Mouse (Mus musculus): ENCODE results near the gene Rhbdl3.

Rhbdl3 gene

DNA sequence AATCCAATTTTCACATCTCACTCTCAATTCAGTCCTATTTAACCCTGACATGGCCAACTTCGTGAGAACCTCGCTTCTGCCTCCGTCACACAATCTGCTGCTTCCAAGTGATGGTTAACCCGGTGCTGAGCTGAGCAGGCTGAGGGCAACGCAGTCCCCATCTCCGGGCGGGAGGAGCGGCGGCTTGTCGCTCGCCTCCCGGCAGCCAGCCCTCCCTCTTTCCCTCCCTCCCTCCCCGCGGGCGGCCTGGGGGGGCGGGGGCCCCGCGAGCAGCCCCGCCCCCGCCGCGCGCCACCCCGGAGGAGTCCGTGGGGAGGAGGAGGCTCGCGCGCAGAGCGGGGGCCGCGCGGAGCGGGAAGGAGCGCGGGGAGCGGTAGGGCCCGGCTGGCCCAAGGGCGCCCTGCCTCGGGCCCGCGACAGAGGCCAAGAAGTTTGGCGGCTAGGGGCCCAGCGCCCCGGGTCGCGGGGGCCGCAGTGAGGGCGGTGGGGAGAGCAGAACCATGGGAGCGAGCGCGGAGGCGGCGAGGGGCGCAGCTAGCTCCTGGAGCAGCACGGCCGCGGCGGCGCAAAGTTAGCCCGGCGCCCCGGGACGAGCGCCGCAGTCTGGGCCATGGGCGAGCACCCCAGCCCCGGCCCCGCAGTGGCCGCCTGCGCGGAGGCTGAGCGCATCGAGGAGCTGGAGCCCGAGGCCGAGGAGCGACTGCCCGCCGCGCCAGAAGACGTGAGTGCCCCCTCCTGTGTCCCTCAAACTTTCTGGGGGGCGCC is at the start of gene Rhbdl3:
Gene Rhbdl3, plus strand, starts transcription at position 362 of the 765 bp plus-strand sequence.
- peak; percentile 26 for DNase-seq

- DNase-seq: no peak
These were observed 36.6 kb upstream of the Rhbdl3 start for GRCm38 (mm10) chr11:80264137-80264536.

DNA sequence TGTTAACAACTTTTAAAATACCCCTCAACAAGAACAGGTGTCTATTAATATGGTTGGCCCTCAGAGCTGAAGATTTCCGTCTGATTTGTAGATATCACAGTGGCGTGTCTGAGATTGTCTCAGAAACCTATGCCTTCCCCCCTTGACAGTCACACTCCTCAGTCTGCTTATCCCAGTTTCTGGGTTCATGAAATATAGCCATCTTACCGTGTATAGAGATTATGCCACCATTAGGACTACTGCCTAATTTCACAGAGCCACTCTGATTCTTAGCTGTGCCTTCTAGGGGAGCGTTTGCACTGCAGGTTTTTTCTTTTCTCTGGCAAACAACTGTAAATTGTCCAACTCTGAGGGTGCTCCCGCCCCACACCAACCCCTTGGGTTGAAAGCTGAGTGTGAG is 29.6 kb upstream of the Rhbdl3 start:
- DNase-seq: no peak

DNA sequence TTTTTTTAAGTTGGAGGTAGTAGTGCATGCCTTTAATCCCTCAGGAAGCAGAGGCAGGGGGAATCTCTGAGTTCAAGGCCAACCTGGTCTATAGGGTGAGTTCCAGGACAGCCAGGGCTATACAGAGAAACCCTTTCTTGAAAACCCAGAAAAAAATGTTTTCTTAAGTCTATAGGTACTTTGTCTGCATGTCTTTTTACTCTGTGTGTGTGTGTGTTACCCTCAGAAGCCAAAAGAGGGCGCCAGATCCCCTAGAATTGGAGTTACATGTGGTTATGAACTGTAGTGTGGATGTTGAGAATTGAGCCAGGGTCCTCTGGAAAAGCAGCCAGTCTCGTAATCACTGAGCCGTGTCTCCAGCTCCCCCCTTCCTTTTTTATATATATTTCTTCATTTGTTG is 25.7 kb upstream of the Rhbdl3 start:
- no peak for DNase-seq

DNA sequence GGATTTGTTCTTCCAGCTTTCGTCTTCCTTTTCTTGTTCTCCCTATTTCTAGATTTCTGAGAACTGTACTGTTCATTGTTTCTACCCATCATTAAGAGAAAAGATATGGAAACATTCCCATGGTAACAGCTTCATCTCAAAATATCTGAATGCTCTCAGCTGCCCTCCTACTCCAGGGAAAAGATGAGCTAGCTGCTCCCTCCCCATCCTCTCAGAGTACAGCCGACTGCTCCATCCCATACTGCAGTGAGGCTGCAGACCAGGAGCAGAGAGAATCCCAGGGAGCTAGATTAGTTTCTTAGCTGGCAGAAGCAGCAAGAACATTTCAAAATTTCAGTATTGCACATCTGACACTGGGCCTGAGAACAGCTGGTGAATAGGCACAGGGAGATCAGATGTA is 22.7 kb upstream of the Rhbdl3 start:
- DNase-seq: no peak

DNA sequence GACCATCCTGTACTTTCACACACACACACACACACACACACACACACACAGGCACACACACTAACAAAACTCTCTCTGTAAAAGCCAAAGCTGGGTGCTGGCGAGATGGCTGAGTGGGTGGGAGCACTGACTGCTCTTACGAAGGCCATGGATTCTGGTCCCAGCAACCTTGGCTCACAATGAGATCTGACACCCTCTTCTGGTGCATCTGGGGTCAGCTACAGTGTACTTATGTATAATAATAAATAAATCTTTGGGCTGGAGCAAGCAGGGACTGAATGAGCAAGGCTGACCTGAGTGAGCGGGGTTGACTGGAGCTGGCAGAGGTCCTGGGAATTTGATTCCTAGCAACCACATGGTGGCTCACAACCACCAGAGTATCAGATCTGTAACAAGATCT is 16.9 kb upstream of the Rhbdl3 start:
- DNase-seq: no peak

DNA sequence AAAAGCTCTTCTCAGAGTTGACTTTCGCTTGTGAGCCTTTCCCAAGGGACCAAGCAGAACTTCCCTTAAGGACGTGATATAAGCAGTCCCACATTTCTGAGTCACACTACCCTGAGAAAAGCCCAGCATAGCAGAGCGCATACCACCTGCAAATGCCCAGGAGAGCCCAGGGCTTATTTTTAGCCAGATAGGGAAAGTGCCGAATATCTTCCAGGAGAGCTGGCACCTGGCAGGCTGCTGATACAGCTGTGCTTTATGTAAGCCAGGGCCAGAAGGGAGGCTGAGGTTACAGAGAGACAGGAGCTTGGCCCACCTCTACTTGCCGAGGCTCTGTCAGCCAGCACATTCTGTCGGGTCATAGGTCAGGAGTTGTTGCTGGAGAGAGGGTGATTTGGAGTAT is 16.1 kb upstream of the Rhbdl3 start:
- no peak for DNase-seq

DNA sequence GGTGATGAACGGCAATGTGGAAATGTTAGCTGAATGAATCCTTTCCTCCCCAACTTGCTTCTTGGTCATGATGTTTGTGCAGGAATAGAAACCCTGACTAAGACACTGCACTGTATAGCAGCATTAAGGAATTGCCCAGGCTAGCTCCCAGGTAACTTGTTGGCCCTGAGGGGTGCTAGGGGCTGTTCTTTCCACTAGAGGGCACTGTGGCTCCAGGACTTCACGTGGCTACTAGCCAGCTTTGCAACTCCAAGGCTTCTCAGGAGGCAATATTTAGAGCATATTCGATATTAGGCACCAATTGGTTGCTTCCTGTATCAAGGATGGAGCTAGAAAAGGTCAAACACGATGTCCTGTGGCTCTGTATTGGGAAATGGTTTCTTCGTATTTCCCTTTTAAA is 13.6 kb upstream of the Rhbdl3 start:
- DNase-seq: peak; percentile 45

- DNase-seq: peak; percentile 29
These were observed 10.8 kb upstream of the Rhbdl3 start for GRCm38 (mm10) chr11:80289701-80290445.

DNA sequence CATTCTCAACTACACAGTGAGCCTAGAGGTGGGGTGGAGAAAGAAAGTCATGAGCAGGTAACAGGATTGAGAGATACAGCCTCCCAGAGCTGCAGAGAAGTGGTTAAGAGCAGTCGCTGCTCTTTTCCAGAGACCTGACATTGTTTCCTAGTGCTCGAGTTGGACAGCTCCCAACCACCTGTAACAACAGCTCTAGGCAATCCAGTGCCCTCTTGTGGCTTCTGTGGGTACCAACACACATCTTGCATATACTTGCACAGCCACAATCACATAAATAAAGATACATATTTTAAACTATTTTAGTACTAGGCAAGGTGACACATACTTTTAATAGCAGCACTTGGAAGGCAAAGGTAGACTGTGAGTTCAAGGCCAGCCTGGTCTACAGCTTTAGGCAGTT is 9.7 kb upstream of the Rhbdl3 start:
- DNase-seq: no peak

GRCm38 (mm10) chr11:80292463-80292862 is 8.2 kb upstream of the Rhbdl3 start:
- DNase-seq: no peak

- DNase-seq: peak; percentile 13
These were observed 5.6 kb upstream of the Rhbdl3 start for GRCm38 (mm10) chr11:80295066-80295465.

DNA sequence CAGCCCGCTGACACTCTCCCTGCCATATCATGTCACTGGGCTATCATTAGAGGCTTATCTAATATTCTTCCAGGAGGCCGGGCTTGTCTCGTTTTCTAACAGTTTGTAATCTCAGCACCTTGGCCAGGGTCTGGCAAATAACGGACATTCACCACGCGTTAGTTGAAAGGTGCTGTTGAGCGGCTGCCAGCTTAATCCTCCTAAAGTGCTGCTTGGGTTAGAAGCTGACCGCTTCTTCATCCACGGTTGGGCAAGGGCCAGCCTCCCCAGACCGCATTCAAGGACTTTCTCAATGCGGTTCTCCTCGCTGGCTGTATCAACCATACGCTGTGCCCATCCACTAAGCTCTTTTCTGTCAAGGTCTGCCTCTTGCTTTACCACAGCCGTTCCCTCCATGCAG is 4.9 kb upstream of the Rhbdl3 start:
- no peak for DNase-seq

DNA sequence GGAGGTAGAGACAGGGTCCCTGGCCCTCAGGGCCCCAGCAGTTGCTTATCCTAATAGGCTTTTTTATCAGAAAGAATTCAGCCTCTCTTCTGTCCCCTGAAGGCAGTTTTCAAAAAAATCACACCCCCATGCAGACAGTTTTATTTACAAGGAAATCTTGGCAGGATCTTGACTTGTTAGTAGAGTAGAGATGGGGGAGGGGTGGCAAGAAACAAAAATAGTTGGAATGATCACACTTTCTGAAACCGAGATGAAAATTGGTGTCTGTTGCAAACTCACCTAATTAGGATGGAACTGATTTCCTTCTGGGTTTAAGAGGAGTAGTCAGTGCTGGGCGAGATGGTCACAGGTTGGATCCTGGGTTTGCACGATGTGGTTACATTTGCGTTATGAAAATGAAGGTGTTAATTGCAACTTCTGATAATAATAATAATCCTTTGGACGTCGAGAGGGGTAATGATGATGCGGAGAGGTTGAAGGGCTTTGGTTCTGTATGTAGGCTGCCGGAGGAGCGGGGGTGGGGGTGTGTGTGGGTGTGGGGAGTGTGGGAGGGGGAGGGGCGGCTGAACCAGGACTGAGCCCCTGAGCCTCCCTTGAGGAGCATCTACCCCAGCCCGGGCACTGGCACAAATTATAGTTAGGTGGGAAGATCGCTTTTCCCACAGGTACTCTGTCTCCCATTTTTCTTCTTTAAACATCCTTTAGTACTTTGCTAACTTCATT is 1.0 kb upstream of the Rhbdl3 start:
- DNase-seq: no peak

- DNase-seq: peak; percentile 12
These were observed 769 bp downstream of the Rhbdl3 start for GRCm38 (mm10) chr11:80301316-80302045.

DNA sequence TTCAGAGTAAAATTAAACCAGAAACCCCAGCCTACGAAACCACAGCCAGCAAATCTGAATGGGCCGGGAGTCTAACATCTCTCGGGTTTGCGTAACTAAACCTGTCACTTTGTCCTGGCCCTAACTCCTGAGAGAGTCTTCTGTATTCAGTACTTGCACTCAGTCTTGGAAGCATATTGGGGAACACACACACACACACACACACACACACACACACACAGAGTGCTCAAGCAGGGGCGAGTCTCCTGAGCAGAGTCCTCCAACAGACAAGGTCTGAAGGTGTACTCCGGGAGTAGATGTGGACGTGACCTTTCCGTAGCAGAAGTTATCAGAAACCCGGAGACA is 1.3 kb downstream of the Rhbdl3 start:
- no peak for DNase-seq

DNA sequence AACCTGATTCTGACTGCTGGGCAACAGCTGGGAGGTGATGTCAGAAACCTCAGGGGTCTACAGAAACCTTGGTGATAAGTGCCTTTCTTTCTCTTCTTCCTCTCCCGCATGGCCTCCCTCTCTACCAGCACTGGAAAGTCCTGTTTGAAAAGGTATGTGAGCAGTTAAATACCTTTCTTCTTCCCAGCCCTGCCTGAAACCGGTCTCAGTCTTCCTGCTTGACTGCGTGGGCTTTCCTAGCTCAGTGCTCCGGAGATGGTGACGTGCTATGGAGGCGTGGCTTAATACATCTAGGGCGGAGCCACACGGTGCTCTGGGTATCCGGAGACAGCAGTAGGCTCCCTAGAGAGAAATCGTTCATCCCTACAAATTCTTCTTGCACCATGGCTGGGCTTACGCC is 1.8 kb downstream of the Rhbdl3 start:
- DNase-seq: peak; percentile 74

- DNase-seq: no peak
These were observed 3.0 kb downstream of the Rhbdl3 start for GRCm38 (mm10) chr11:80303746-80304145.

DNA sequence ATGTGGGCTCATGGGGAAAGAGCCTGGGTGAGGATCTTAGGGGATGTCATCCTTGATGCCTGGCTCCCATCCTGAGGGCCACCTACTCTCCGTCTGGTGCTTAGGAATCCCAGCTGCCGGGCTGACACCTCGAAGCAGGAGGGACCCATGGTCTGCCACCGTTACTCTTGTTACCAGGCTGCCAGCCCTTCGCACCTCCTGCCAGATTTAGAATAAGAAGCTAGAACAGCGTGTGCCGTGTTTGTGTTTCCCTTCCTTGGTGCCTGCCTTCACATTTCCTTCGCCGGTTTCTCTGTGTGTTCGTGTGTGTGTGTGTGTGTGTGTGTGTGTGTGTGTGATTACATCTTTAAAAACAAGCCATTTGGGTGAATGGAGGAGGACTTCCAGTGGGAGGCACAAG is 4.1 kb downstream of the Rhbdl3 start:
- no peak for DNase-seq

GRCm38 (mm10) chr11:80308537-80308936 is 7.8 kb downstream of the Rhbdl3 start:
- no peak for DNase-seq

DNA sequence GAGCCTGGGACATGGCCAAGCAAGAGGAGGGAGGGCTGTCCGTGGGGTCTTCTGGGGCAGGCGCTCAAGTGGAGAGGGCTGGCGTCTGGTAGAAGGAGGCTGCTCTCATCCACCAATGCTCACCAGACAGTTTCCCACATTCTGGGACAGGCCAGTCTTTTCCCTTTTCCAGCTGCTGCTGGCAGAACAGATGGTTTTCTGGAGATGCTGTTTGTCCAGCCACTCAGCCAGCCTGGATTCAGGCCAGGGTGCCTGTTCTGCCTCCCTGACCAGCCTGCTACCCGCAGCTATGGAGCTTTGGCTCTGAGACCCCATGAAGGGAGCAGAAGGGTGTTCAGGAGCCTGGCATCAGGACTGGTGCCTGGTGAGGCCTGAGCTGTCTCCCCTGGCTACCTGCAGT is 10.6 kb downstream of the Rhbdl3 start:
- DNase-seq: no peak

- no peak for DNase-seq
These were observed 11.3 kb downstream of the Rhbdl3 start for GRCm38 (mm10) chr11:80312049-80312448.

DNA sequence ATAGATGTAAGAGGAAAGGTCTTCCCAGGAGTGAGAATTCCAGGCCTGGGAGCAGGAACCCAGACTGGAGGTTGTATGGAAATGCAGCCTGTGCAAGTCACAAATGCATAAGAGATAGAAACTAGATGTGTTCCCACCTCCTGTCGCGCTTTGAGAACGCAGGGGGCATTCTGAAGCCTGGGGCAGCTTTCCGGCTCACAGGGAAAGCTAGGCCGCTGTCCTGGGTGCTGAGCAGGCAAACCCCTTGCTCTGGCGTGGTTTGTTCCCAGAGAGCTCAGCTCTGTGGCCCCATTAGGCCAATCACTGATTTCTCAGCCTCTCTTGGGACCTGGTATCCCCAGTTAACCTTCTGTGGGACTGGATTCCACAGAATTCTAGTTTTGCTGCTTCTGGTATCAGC is 11.9 kb downstream of the Rhbdl3 start:
- DNase-seq: no peak
